Mouse (Mus musculus) liver, embryonic 14.5 days (tissue): ENCODE measurements at regions not wholly inside any gene's neighbourhood (a gene's known extent, or its start where the extent isn't known, plus 50 kb on each side); places are given as distances from the start of the nearest gene placed in this dataset.
A peak's percentile ranks its signal among the peaks of the same experiment; 100 is the strongest.
"Not testable (repeated sequence)": the region's sequence is repeated elsewhere in the genome, so short reads cannot be mapped to it uniquely, and the experiment has no call there.

Experiments
- ATAC-seq: fragments of 200-750 bp; cut with Nextera tagmentation; 2 replicates; pipeline ENCODE4 v1.8.0; 2017; ENCODE audit warnings: moderate number of reproducible peaks, mild to moderate bottlenecking, moderate library complexity; ENCODE audit not compliant: insufficient read depth
- DNase-seq, 3 experiments: peaks; one replicate each; pipeline ENCODE4 v3.0.0-alpha.2; 2012 to 2013; ENCODE audit warnings: low read depth in 3 of 3, low spot score in 3 of 3
- H3K27ac ChIP-seq: fragments of 300-500 bp; sonication (generic); 2 replicates; pipeline ENCODE4 v1.5.1; 2014; ENCODE audit warnings: moderate library complexity, mild to moderate bottlenecking, control low read depth, inconsistent platforms
- H3K27me3 ChIP-seq: fragments of 300-500 bp; sonication (generic); 2 replicates; pipeline ENCODE4 v1.6.1; 2014; ENCODE audit warnings: mild to moderate bottlenecking, low read length, moderate library complexity; ENCODE audit not compliant: control insufficient read depth, insufficient read depth
- H3K36me3 ChIP-seq: fragments of 300-500 bp; sonication (generic); replicated peaks from 2 replicates; pipeline ENCODE4 v1.6.1; 2014; ENCODE audit warnings: low read depth; ENCODE audit not compliant: control insufficient read depth, insufficient read depth
- H3K4me1 ChIP-seq, 2 experiments: fragments of 200-500 bp in 1 of 2; fragments of 300-500 bp in 1 of 2; sonication (generic) in 1 of 2; replicated peaks; 2 replicates each; pipeline ENCODE4 v1.6.1; 2012 to 2014; ENCODE audit warnings: antibody characterized with exemption in 1 of 2, inconsistent platforms in 1 of 2, low read length in 1 of 2; ENCODE audit not compliant: control insufficient read depth in 2 of 2, insufficient read depth in 2 of 2
- H3K4me2 ChIP-seq: fragments of 300-500 bp; sonication (generic); 2 replicates; pipeline ENCODE4 v1.6.1; 2014; ENCODE audit warnings: low read depth, mild to moderate bottlenecking, control low read depth, moderate library complexity
- H3K4me3 ChIP-seq, 2 experiments: fragments of 200-500 bp in 1 of 2; fragments of 300-500 bp in 1 of 2; sonication (generic) in 1 of 2; 2 replicates each; pipeline ENCODE4 v1.5.1; 2012 to 2014; ENCODE audit warnings: low read depth in 2 of 2, low read length in 2 of 2, mild to moderate bottlenecking in 2 of 2, control low read depth in 1 of 2, inconsistent platforms in 1 of 2, moderate library complexity in 1 of 2; ENCODE audit not compliant: insufficient read depth in 1 of 2
- H3K9ac ChIP-seq: fragments of 300-500 bp; sonication (generic); replicated peaks from 2 replicates; pipeline ENCODE4 v1.6.1; 2014; ENCODE audit warnings: mild to moderate bottlenecking, control low read depth, moderate library complexity
- H3K9me3 ChIP-seq: fragments of 300-500 bp; sonication (generic); 2 replicates; pipeline ENCODE4 v1.6.1; 2016; ENCODE audit warnings: low read length, mixed read lengths; ENCODE audit not compliant: control insufficient read depth
- CTCF ChIP-seq: IDR thresholded peaks from 2 replicates; pipeline ENCODE4 v1.5.1; 2016; ENCODE audit warnings: antibody characterized with exemption, low read depth, control low read depth
- EP300 ChIP-seq: IDR thresholded peaks from 2 replicates; pipeline ENCODE4 v1.6.1; 2016; ENCODE audit warnings: antibody characterized with exemption, low read depth
- WGBS: fragments of 180-500 bp; shearing (Covaris S2); extraction: QIAGEN DNeasy Blood & Tissue Kit; methylation state at CpG from one replicate; pipeline ENCODE4 v1.1.7; 2014; ENCODE audit not compliant: insufficient replicate concordance; 5-methylcytosine and 5-hydroxymethylcytosine counted together

GRCm38 (mm10) chrX:129546016-129546415, 203.5 kb upstream of the Diaph2 start:
- H3K4me3 ChIP-seq, result no peak overlapping the region
- DNase-seq, result no peak
- no peaks in the 10 kb centered on the region for H3K27me3 ChIP-seq
- H3K9ac ChIP-seq, result no peak overlapping the region
- H3K27ac ChIP-seq, result no peak overlapping the region
- no peaks in the 10 kb centered on the region for H3K4me1 ChIP-seq
- no peaks in the 10 kb centered on the region for H3K36me3 ChIP-seq
- H3K4me2 ChIP-seq, result no peak overlapping the region
- H3K9me3 ChIP-seq, result no peaks in the 10 kb centered on the region
- no peak for ATAC-seq
- TF ChIP-seq CTCF, result no peak
- TF ChIP-seq EP300, result no peak

- whole genome bisulfite sequencing, result 62% methylated on average over 2 of the region's 2 CpGs
- Histone ChIP-seq H3K4me3 (no peak overlapping the region), H3K4me2 (no peak overlapping the region), H3K27me3 (no peaks in the 10 kb centered on the region), H3K9ac (no peak overlapping the region), H3K9me3 (no peaks in the 10 kb centered on the region), H3K27ac (no peak overlapping the region), H3K4me1 (no peaks in the 10 kb centered on the region), H3K36me3 (no peaks in the 10 kb centered on the region)
- DNase-seq, result no peak
- ATAC-seq, result no peak
- no peak for TF ChIP-seq CTCF
- TF ChIP-seq EP300, result no peak
These were observed 201.9 kb upstream of the Diaph2 start for GRCm38 (mm10) chrX:129547606-129548005.

GRCm38 (mm10) chrX:129556001-129556400, 193.5 kb upstream of the Diaph2 start:
- H3K4me2 ChIP-seq, result no peak overlapping the region
- no peaks in the 10 kb centered on the region for H3K36me3 ChIP-seq
- no peak for TF ChIP-seq CTCF
- TF ChIP-seq EP300, result no peak
- no peak for ATAC-seq
- H3K4me1 ChIP-seq, result no peaks in the 10 kb centered on the region
- no peak for DNase-seq
- no peaks in the 10 kb centered on the region for H3K27me3 ChIP-seq
- no peaks in the 10 kb centered on the region for H3K9me3 ChIP-seq
- no peak overlapping the region for H3K4me3 ChIP-seq
- H3K27ac ChIP-seq, result no peak overlapping the region
- H3K9ac ChIP-seq, result no peak overlapping the region

- 57% methylated on average over 4 of the region's 4 CpGs for WGBS
- no peak for TF ChIP-seq CTCF
- no peak for TF ChIP-seq EP300
- no peaks in the 10 kb centered on the region for H3K36me3 ChIP-seq
- ATAC-seq (no peak), DNase-seq (no peak)
- no peaks in the 10 kb centered on the region for H3K27me3 ChIP-seq
- no peak overlapping the region for H3K4me3 ChIP-seq
- H3K4me2 ChIP-seq, result no peak overlapping the region
- no peak overlapping the region for H3K9ac ChIP-seq
- H3K4me1 ChIP-seq, result no peaks in the 10 kb centered on the region
- no peak overlapping the region for H3K27ac ChIP-seq
- H3K9me3 ChIP-seq, result no peaks in the 10 kb centered on the region
These were observed 150.1 kb upstream of the Diaph2 start for GRCm38 (mm10) chrX:129599491-129599890.

- no peak overlapping the region for H3K9ac ChIP-seq
- TF ChIP-seq CTCF, result no peak
- peak; percentile 30; the same call in 1 of the 2 replicates for TF ChIP-seq EP300
- 26% methylated on average over 2 of the region's 2 CpGs for WGBS
- no peak overlapping the region for H3K4me3 ChIP-seq
- no peak overlapping the region for H3K4me2 ChIP-seq
- DNase-seq (peak in 2 of 3 experiments; percentile 4 to 5), ATAC-seq (peak; percentile 41; the same call in 1 of the 2 replicates)
- H3K27ac ChIP-seq, result no peak overlapping the region
- H3K27me3 ChIP-seq, result no peaks in the 10 kb centered on the region
- H3K36me3 ChIP-seq, result no peaks in the 10 kb centered on the region
- no peaks in the 10 kb centered on the region for H3K4me1 ChIP-seq
- no peaks in the 10 kb centered on the region for H3K9me3 ChIP-seq
These were observed 141.7 kb upstream of the Diaph2 start for GRCm38 (mm10) chrX:129607842-129608241.

- not testable (repeated sequence) for H3K4me3 ChIP-seq, H3K4me2 ChIP-seq, H3K9me3 ChIP-seq, H3K27me3 ChIP-seq, ATAC-seq, H3K4me1 ChIP-seq, H3K9ac ChIP-seq, DNase-seq, H3K27ac ChIP-seq, H3K36me3 ChIP-seq
- 43% methylated on average over 4 of the region's 4 CpGs for WGBS
These were observed 138.0 kb upstream of the Diaph2 start for GRCm38 (mm10) chrX:129611500-129611899.
